Mouse (Mus musculus): ENCODE measurements at regions not wholly inside any gene's neighbourhood (a gene's known extent, or its start where the extent isn't known, plus 50 kb on each side); places are given as distances from the start of the nearest gene placed in this dataset.

DNA sequence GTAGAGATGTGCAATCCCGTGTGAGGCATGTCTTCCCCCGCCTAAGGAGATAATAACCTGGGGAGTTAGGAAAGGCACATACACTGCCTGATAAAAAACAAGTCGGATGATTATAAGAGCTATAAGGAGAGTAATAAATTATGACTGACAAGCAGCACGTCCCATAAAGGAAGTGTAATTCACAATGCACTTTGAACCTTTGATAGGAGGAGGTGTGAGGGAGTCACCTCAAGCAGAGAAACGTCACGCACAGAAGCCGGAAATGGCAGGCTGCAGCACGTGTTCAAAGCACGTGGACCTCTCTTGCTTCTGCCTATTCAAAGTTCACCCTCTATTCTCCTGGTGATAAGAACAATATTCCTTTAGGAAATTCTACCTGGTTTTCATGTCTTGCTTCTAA is 154.4 kb upstream of the Dyrk2 start:
- no peak for DNase-seq (ENCODE audit: low spot score in 2 of 2)

DNA sequence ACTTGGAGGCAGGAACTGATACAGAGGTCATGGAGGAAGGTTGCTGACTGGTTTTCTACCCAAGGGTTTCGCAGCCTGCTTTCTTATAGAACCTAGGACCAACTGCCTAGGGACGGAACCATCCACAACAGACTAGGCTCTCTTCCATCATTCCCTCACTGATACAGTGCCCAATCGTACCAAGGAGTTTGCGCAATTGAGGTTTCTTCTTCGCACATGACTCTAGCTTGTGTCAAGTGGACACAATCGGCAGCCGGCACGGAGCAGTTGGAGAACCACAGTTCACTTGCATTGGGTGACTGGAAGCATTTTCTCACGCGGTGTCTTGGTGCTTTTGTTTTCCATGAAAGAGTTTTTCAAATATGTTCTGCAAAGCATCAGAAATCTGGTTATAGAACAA is 149.1 kb upstream of the Dyrk2 start:
- DNase-seq (ENCODE audit: low spot score in 2 of 2) = no peak

DNA sequence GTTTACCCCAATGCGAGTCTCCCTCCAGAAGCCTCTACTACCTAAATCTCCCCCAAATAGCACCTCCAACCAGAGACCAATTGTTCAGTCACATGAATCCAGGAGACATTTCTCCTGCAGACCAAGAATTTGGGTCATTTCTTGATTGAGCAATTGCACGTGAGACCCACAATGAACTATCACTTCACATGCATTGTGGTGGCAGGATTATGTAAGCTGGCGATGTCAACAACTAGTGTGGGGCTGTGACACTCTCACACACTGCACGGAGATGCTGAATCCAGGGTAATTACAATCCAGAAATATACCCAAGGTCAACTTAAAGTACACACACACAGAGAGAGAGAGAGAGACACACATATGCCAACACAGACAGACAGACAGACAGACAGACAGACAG is 148.5 kb upstream of the Dyrk2 start:
- no peak for DNase-seq (ENCODE audit: low spot score in 2 of 2)

DNA sequence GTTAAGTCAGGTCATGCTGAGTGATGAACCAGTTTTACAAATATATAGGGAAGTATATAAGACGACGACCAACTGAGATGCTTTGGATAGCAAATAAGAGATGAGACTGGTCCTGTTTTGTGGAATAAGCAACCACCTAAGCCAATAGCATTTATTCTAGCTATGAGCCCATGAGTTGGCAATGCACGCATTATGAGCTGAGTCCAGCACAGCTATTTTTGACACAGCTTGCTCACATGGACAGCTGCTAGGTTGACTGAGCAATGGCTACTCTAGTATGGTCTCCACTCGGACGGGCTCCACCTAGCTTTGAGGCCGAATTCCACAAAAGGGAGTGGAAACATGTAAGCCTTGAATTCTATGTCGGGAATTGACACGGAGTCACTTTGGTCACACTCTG is 146.1 kb upstream of the Dyrk2 start:
- DNase-seq (ENCODE audit: low spot score in 2 of 2) = no peak

DNA sequence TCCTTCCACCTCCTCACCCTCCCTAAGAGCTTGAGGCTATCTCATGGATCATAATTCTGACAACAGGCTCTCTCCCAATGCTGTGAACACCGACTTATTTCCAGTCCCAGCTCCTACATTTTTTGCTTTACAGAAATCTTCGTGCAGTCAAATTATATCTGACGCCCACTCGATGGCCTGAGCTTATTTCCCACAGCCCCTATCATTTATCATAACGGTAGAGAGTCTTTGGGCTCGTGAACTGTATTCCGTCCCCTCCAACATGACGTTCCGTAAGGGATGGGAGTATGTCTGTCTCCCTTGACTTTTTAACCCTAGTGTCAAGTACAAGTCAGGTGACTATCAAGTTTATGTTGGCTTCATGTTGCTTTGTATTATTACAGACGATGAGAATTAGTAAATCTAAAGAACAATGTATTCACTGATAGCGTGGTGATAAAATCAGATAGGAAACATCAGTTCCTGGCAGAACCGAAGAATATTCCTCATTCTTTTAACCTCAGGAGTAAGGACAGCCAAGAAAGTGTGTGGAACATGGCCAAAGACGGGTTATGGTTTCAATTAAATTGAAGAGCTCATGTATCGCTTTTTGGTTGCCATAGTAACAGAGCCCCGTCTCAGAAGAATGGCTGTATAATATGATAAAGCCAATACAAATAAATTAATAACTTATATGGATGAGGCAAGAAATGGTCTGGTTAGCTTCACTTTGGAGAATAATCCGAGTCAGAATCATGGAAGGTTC is 145.5 kb upstream of the Dyrk2 start:
- no peak for DNase-seq (ENCODE audit: low spot score in 2 of 2)

DNA sequence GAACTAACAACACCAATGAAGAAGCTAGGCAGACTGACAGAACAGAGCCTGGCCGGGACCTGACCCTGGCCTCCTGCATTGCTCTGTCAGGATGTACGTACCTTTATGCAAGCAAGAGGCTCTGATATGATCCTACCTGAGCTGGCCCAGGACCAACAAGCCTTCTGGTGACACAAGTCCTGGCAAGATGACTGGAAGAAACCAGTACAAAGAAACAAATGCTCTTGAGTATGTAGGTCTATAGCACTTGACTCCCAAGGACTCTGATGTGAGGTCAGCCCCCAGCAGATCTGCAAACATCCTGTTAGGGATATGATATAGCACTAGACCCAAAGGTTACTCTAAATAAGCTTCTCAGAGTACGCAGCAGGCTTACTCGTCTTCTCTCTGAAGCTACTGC is 144.7 kb upstream of the Dyrk2 start:
- DNase-seq (ENCODE audit: low spot score in 2 of 2) = no peak

DNA sequence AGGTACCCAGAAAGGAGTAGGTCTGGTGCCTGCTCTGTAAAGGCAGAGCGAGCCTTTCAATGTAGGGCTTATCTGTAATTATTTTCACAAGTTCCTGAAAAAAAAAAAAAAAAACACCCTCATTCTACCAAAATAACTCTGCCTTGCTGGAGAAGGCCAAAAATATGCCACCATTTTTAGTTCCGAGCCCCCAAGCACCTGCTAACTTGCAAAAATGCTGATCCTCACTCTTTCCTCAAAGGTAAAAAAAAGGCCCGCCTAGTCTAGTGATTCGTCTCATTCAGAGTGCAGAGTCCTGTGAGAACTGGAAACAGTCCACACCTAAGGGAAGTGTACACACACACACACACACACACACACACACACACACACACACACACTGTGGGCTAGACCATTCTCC is 143.7 kb upstream of the Dyrk2 start:
- DNase-seq (ENCODE audit: low spot score in 2 of 2) = no peak

DNA sequence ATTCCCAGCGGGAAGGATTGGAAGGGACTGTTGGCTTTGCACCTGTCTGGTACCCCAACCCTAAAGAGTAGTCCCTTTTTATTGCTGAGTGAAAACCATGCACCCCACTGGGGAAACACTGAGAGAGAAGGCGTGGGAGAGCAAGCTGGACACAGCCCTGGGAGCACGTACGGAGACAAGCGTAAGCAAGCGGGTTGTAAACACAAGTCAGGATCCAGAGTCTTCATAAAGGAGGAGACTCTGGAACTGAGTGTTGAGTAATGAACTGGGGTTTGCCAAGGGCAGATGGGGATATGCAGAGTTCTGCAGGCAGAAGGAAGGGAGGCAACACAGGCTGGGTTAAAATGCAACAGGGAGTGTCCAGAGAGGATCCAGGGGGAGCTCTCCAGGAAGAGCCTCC is 141.5 kb upstream of the Dyrk2 start:
- no peak for DNase-seq (ENCODE audit: low spot score in 2 of 2)

DNA sequence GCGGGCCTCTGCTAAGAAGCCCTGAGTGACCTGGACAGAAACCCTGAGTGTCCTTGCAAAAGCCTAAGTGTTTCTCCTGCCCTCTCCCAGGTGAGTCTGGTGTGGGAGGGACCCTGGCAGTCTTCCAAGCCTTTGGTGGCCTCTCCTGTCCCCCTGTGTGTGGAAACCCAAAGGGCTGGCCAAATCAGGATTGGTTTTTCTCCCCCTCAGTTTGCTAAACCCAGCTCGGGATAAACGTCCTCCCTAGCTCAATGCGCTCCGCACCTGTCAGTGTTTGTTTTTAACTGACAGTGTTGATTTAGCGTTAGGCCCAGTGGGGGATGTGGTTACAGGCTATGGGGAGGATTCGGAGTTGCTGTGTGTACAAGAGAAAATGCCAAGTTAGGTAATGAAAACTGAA is 140.9 kb upstream of the Dyrk2 start:
- no peak for DNase-seq (ENCODE audit: low spot score in 2 of 2)

DNA sequence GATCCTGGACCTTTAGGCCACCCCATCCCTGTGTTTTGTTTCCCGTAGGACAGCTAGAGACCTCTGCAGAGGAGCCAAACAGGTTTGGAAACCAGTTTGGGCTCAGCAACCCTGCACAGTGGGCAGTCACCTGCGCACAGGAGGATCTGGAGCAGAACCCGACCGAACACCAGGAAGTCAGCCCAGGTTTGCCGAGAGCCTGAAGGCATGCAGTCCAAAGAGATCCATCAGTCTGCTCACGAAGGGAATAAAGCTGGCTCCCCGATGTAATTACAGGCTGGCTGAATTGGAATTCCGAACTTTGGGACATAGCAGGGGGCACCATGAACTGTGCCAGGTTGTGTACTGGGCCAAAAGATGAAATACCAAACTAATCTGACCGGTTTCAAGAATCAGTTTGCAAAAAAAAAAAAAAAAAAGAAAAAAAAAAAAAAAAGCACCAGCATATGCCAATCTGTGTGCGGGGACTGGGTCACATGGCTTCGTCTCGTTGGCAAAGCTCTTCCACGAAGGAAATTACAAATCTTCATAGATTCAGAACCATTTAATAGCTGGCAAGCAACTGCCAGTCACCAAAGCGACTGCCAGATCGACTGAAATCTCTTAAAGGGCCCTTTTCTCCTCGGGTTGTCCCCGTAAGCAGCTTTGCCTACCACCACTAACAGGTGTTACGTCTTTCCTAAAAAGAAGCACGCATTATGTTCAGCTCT is 137.0 kb upstream of the Dyrk2 start:
- DNase-seq (ENCODE audit: low spot score in 2 of 2) = no peak

DNA sequence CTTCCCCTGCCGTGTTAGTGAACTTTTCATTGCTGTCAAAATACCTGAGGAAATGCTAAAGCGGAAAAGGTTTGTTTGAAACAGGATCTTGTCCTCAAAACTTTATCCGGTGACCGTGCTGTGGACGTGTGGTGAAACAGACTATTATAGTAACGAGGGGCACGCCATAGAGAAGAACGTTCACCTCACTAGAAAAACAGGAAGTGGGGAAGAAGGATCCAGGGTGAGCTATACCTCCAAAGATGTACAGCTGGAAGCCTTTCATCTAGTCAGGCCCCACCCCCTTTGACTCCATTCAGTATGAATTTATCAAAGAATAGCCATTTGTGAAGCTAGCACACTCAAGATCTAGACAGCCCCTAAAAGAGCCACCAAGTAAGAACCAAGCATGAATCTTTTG is 135.5 kb upstream of the Dyrk2 start:
- DNase-seq (ENCODE audit: low spot score in 2 of 2) = no peak

DNA sequence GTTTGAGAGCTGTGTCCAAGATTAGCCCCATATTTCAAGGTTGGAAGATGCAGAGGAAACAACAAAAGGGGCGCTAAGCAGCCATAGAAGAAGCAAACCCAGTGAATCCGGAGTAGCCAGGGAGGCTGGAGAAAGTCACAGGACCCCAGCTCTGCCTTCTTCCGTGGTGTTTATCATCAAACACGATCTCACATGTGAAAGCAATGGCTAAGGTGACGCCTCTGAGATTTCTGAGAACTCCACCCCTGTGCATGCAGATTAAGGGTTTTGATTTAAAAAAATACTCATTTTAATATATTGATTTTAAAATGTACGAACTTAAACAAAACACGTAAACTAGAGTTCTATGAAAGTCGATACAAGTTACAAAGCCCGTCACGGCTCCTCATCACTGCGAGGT is 134.4 kb upstream of the Dyrk2 start:
- DNase-seq (ENCODE audit: low spot score in 2 of 2) = no peak

DNA sequence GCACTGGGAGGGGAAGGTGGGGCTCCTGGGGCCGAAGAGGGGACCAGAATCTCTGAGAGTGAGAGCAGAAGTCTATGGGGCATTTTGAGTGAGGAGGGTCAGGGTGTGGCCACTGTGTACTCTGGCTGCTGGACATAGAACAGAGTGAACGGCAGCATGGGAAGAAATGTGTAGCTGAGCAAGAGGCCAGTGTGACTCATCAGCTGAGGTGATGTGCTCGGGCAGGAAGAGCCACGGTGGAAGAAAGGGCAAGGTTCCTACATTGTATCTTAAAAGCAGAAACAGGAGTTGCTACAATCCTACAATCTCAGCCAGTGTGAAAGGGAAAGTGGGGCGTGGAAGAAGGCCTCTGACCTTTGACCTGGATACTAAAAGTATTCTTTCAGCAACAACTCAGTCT is 133.8 kb upstream of the Dyrk2 start:
- DNase-seq (ENCODE audit: low spot score in 2 of 2) = no peak

DNA sequence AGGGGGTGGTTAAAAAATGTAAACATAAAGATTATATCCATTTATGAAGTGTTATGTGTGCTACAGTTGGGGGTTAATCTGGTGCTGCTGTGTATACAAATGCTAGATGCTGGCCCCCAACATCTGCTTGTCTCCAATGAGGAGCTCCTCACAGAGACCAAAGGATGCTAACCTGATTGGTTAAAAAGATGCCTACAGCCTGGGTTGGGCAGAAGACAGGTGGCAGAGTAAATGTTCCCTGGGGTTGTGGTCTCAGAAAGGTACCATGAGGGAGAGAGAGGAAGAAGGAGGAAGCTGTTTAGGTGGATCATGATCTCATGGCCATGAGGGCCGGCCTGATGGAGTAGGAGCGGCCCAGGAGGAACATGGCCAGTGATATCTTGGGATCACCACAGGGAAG is 133.0 kb upstream of the Dyrk2 start:
- no peak for DNase-seq (ENCODE audit: low spot score in 2 of 2)

DNA sequence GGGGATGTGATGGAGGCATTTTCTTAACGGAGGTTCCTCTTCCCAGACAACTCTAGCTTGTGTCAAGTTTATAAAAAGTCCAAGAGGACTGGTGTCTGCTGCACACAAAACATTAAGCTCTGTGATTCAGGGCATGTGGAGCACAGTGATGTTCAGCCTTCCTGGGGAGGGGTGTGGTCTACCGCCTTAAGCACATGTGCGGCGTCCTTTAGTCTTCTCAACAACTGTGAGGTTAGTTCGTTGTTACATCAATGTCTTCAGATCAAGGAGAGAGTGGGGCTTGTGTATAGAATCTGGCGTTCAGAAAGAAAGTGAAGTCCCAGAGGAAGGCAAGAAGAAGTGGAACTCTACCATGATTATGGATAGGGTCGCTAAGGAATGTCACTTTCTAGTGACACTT is 131.9 kb upstream of the Dyrk2 start:
- no peak for DNase-seq (ENCODE audit: low spot score in 2 of 2)

DNA sequence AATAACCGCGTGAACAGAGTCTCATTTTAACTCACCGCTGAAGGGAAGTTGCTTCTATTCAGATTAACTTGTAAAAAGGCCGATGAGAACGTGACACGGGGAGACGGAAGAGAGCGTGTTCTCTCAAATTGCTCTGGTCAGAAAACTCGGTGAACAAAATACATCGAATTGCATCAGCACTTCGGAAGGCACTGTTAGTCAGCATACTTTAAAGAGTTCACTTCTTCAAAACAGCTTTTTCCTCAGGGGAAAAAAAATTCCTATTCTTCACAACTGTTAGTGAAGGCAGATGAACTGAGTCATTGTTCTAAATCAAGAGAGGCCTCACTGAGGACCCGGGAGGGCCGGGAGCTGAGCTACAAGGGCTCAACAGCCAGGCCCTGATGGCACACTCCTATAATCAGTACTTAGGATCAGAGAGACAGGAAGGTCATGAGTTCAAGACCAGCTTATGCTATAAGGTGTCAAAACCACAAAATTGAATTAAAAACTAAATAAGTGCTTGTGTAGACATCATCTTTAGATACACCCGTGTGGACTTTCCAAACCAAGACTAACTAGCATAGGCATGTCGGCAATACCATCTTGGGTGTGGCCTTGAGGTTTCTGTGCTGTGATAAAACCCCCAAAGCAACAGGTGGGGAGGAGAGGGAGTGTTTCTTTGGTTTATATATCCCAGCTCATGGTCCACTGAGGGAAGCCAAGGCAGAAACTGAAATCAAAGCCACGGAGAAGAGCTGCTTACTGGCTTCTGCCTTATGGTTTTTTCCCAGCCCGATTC is 131.2 kb upstream of the Dyrk2 start:
- DNase-seq (ENCODE audit: low spot score in 2 of 2) = no peak

DNA sequence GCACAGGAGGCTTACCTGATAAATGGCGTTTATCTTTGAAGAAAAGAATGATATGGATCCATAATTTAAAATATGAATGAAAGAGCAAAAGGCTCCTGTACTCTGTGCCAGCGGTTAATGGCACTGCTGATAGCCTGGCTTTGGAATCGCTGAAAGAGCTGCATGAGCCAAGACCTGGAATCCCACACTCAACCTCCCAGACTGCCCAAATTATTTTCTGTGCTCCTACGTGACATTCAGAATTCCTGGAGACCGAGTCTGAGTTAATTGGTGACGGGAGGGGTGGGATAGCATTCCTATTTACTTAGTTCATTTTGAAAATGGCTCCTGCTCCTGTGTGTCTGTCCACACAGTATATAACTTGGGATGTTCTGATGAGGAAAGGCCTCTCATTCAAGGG is 129.0 kb upstream of the Dyrk2 start:
- no peak for DNase-seq (ENCODE audit: low spot score in 2 of 2)

DNA sequence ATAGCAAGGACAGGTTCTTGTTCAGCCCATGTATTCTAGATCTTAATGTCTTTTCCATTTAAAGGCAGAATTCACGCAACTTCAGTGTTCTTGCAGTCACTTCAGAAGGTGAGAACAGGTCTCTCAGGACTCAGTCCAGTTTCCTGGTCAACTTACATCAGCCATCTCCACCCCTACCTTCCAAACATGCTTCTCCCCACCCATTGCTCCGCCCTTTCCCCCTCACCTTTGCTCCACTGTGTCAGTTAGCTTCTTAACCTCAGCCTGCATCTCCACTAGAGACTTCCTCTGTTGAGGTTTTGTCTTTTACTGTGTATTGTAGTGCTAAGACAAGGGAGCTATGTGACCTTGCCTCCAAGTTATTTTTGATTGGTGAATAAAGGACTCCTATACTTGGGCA is 127.0 kb upstream of the Dyrk2 start:
- DNase-seq (ENCODE audit: low spot score in 2 of 2) = no peak

DNA sequence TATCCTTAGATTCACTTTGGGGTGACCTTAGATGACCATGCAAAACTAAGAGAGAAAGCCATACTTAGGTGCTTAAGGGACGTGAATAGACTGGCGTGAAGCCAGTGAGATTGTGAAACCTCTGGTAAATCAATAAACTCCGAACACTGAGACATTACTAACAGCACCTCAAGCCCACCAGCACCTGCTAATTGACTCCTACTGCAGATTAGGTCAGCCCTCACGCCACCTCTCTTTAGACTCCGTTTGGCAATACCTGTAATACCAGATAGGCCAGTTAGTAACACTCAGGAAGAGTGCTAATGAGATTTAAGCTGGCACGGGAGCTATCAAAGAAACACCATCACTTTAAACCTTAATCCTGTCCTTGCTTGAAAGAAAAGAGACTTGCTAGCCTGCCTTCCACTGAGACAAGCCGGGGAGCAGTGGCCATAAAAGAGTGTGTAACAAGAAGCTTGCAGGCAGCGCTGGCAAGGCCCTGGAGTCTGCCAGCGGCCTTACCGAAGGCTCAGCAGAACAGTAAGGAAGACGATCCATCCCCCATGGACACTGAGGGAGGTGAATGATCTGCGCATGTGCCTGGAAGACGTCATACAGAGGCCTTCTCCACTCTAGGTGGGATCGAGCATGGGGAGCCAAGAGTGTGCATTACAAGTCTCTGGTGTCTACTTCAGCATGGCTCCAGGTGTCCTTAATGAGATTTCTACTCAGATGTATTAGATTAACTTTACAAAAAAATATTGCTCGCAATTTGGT is 124.0 kb upstream of the Dyrk2 start:
- no peak for DNase-seq (ENCODE audit: low spot score in 2 of 2)

DNA sequence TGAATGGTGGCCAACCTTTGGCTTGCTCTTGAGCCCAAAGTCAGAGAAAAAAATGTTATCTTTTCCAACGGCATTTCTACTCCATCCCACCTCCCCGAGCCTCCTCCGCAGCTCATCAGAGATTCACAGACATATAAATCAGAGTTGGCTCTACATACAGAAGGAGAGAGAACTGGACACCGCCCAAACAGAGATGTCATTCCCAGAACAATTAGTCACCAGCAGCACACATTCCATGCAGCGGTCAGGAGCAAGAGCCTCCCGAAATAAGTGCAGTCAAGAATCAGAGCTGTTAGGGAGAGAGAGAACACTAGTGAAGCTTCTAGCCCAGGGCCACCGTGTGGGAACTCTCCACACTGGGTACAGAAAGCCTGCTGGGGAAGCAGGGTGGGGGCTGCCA is 121.2 kb upstream of the Dyrk2 start:
- DNase-seq (ENCODE audit: low spot score in 2 of 2) = no peak

DNA sequence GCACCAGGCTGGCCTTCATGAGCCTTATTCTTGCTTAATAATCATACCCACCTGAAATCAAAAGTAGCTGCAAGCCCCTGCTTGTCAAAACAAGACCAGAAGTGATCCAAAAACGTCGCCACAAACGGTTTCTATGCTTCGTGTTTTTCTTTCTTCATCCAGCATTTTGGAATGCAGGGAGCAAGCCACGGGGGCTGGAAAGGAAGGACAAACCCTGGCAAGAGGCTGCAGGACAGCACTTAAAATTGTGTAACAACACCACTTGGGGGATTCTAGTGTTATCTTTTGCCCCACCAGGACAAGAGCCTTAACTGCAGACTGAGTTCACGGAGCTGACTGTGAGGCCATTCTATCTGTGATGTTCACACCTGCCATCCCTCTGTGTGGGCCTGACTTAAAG is 120.5 kb upstream of the Dyrk2 start:
- DNase-seq (ENCODE audit: low spot score in 2 of 2) = no peak

DNA sequence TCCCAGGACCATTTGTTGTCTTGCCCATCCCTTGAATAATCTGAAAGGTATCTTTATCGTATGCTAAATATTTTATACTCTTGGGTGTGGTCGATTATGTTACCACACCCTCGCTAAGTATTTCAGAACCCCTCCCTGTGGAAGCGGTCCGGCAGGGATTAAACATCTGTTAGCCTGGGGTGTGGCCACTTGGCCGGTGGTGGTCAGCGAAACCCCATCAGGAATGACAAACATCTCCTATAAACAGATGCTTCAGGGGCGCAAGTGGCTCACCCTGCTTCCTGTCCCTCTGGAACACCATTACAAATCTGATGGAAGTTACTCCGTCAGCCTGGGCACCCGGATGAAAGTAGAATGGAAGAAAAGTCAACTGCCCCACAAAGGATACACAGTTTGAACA is 119.8 kb upstream of the Dyrk2 start:
- no peak for DNase-seq (ENCODE audit: low spot score in 2 of 2)

All from adrenal gland, postnatal 4 days (tissue).